Mouse (Mus musculus): ENCODE results near the gene Gm45234.

DNA sequence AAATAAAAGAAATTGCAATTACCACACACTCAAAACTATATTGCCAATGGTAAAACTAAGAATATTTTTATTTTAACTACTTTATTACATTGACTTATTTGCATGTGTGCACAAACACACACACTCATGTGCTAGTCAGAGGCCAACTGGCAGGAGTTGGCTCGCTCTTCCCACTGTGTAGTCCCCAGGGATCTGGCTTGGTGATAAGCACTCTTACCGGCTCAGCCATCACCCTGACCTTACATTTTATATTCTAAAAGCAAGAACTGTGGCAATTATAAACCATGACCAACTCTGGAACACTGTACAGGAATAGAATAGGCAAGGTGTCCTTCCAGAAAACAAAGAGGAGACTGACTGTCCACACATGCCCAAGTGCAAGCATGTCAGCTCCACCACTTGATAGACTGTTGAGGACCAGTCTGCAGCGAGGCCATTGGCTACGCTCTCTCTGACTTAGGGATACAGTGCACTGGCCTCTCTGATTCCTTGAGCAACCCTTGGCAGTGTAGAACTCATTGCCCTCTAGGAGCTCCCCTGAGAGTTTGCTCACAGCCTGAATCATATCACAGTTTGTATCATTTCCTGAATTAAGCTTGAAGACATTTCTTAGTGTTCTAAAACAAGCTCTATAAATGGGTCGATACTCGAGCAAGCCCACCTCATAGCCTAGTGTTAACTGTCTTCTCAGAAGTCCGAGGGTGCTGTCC lies 59.2 kb downstream of the Gm45234 start:
- TF ChIP-seq POLR2A (IDR thresholded peaks at IDR 0.05; ENCODE audit: insufficient read depth, low read length): no peak
- no peak for TF ChIP-seq CTCF (IDR thresholded peaks at IDR 0.05; ENCODE audit: low read depth, low read length)
